Mouse (Mus musculus) neural tube, embryonic 11.5 days (tissue): ENCODE measurements at regions not wholly inside any gene's neighbourhood (a gene's known extent, or its start where the extent isn't known, plus 50 kb on each side); places are given as distances from the start of the nearest gene placed in this dataset.

Source experiments
- ATAC-seq: fragments of 200-750 bp; cut with Nextera tagmentation; 2 replicates; pipeline ENCODE4 v1.8.0; 2017; ENCODE audit warnings: moderate number of reproducible peaks, mild to moderate bottlenecking, moderate TSS enrichment, moderate library complexity; ENCODE audit not compliant: insufficient read depth, low FRiP score, low TSS enrichment
- DNase-seq: peaks from one replicate; pipeline ENCODE4 v3.0.0-alpha.2; 2015; ENCODE audit warnings: low spot score
- H3K27ac ChIP-seq: fragments of 300-500 bp; sonication (generic); 2 replicates; pipeline ENCODE4 v1.5.1; 2014; ENCODE audit warnings: low read depth, mild to moderate bottlenecking, low read length
- H3K27me3 ChIP-seq: fragments of 300-500 bp; sonication (generic); 2 replicates; pipeline ENCODE4 v1.6.1; 2014; ENCODE audit warnings: mild to moderate bottlenecking, low read length, mixed read lengths; ENCODE audit not compliant: control insufficient read depth, insufficient read depth
- H3K36me3 ChIP-seq: fragments of 300-500 bp; sonication (generic); 2 replicates; pipeline ENCODE4 v1.6.1; 2014; ENCODE audit warnings: mild to moderate bottlenecking, low read length, moderate library complexity, mixed read lengths; ENCODE audit not compliant: control insufficient read depth, insufficient read depth
- H3K4me1 ChIP-seq: fragments of 300-500 bp; sonication (generic); 2 replicates; pipeline ENCODE4 v1.6.1; 2014; ENCODE audit warnings: low read length, mixed read lengths; ENCODE audit not compliant: control insufficient read depth, insufficient read depth
- H3K4me2 ChIP-seq: fragments of 300-500 bp; sonication (generic); 2 replicates; pipeline ENCODE4 v1.6.1; 2014; ENCODE audit warnings: low read depth, mild to moderate bottlenecking, moderate library complexity
- H3K4me3 ChIP-seq: fragments of 300-500 bp; sonication (generic); 2 replicates; pipeline ENCODE4 v1.5.1; 2014; ENCODE audit warnings: low read depth, low read length
- H3K9ac ChIP-seq: fragments of 300-500 bp; sonication (generic); 2 replicates; pipeline ENCODE4 v1.6.1; 2014; ENCODE audit warnings: mild to moderate bottlenecking, low read length
- H3K9me3 ChIP-seq: fragments of 300-500 bp; sonication (generic); 2 replicates; pipeline ENCODE4 v1.6.1; 2016; ENCODE audit warnings: low read length; ENCODE audit not compliant: control insufficient read depth
- WGBS: fragments of 180-500 bp; shearing (Covaris S2); extraction: QIAGEN DNeasy Blood & Tissue Kit; methylation state at CpG from one replicate; pipeline ENCODE4 v1.1.7; 2014; 5-methylcytosine and 5-hydroxymethylcytosine counted together

- Histone ChIP-seq H3K4me1 (peaks cover 35% of the 10 kb centered on the region), H3K9ac (no peak overlapping the region), H3K9me3 (no peaks in the 10 kb centered on the region), H3K27ac (no peak overlapping the region), H3K27me3 (peaks cover 25% of the 10 kb centered on the region), H3K4me3 (no peak overlapping the region), H3K36me3 (no peaks in the 10 kb centered on the region), H3K4me2 (no peak overlapping the region)
- no peak for DNase-seq
- no peak for ATAC-seq
- 26% methylated on average over 7 of the region's 7 CpGs for WGBS
Measured at GRCm38 (mm10) chr11:117413133-117413532, 71.0 kb upstream of the Gm11733 start.

GRCm38 (mm10) chr11:117413942-117414705 is 70.0 kb upstream of the Gm11733 start:
- Histone ChIP-seq H3K4me2 (no peak overlapping the region), H3K36me3 (no peaks in the 10 kb centered on the region), H3K27ac (no peak overlapping the region), H3K9ac (no peak overlapping the region), H3K27me3 (peaks cover 24% of the 10 kb centered on the region), H3K4me1 (peaks cover 34% of the 10 kb centered on the region), H3K4me3 (no peak overlapping the region), H3K9me3 (no peaks in the 10 kb centered on the region)
- DNase-seq, result no peak
- WGBS, result 11% methylated on average over 11 of the region's 11 CpGs
- ATAC-seq, result no peak

- Histone ChIP-seq H3K9ac (no peak overlapping the region), H3K27me3 (peaks cover 21% of the 10 kb centered on the region), H3K36me3 (no peaks in the 10 kb centered on the region), H3K9me3 (no peaks in the 10 kb centered on the region), H3K27ac (no peak overlapping the region), H3K4me2 (peak overlapping the region; percentile 38), H3K4me3 (peak overlapping the region; percentile 17; the same call in 1 of the 2 replicates), H3K4me1 (peaks cover 28% of the 10 kb centered on the region)
- no peak for ATAC-seq
- under 1% methylated on average over 18 of the region's 21 CpGs for WGBS
- peak; percentile 68 for DNase-seq
Measured at GRCm38 (mm10) chr11:117414871-117415323, 69.3 kb upstream of the Gm11733 start.

GRCm38 (mm10) chr11:117415466-117415865 is 68.7 kb upstream of the Gm11733 start:
- H3K27me3 ChIP-seq, result peaks cover 21% of the 10 kb centered on the region
- DNase-seq (no peak), ATAC-seq (no peak)
- H3K4me1 ChIP-seq, result peaks cover 25% of the 10 kb centered on the region
- H3K36me3 ChIP-seq, result no peaks in the 10 kb centered on the region
- H3K9ac ChIP-seq, result no peak overlapping the region
- under 1% methylated on average over 14 of the region's 14 CpGs for WGBS
- H3K4me2 ChIP-seq, result peak overlapping the region; percentile 4; the same call in 1 of the 2 replicates
- H3K9me3 ChIP-seq, result no peaks in the 10 kb centered on the region
- H3K27ac ChIP-seq, result no peak overlapping the region
- H3K4me3 ChIP-seq, result no peak overlapping the region

GRCm38 (mm10) chr11:117415955-117416354 is 68.2 kb upstream of the Gm11733 start:
- peaks cover 25% of the 10 kb centered on the region for H3K4me1 ChIP-seq
- ATAC-seq (no peak), DNase-seq (peak; percentile 56)
- H3K27ac ChIP-seq, result no peak overlapping the region
- no peaks in the 10 kb centered on the region for H3K9me3 ChIP-seq
- WGBS, result 6% methylated on average over 13 of the region's 13 CpGs
- H3K36me3 ChIP-seq, result no peaks in the 10 kb centered on the region
- peaks cover 21% of the 10 kb centered on the region for H3K27me3 ChIP-seq
- H3K9ac ChIP-seq, result no peak overlapping the region
- H3K4me2 ChIP-seq, result no peak overlapping the region; the same call in 1 of the 2 replicates
- no peak overlapping the region for H3K4me3 ChIP-seq

GRCm38 (mm10) chr11:117416984-117417670 is 67.0 kb upstream of the Gm11733 start:
- peaks cover 21% of the 10 kb centered on the region for H3K27me3 ChIP-seq
- no peak overlapping the region for H3K4me2 ChIP-seq
- WGBS, result 57% methylated on average over 8 of the region's 8 CpGs
- H3K9me3 ChIP-seq, result no peaks in the 10 kb centered on the region
- DNase-seq (no peak), ATAC-seq (no peak)
- peaks cover 25% of the 10 kb centered on the region for H3K4me1 ChIP-seq
- H3K36me3 ChIP-seq, result no peaks in the 10 kb centered on the region
- H3K9ac ChIP-seq, result no peak overlapping the region
- H3K27ac ChIP-seq, result no peak overlapping the region
- H3K4me3 ChIP-seq, result no peak overlapping the region

GRCm38 (mm10) chr11:117417959-117418574 is 66.1 kb upstream of the Gm11733 start:
- no peak overlapping the region for H3K4me3 ChIP-seq
- WGBS, result 41% methylated on average over 9 of the region's 9 CpGs
- H3K4me1 ChIP-seq, result peaks cover 25% of the 10 kb centered on the region
- no peak overlapping the region for H3K27ac ChIP-seq
- no peaks in the 10 kb centered on the region for H3K36me3 ChIP-seq
- peaks cover 18% of the 10 kb centered on the region for H3K27me3 ChIP-seq
- no peaks in the 10 kb centered on the region for H3K9me3 ChIP-seq
- no peak overlapping the region for H3K9ac ChIP-seq
- H3K4me2 ChIP-seq, result no peak overlapping the region
- DNase-seq (no peak), ATAC-seq (no peak)

GRCm38 (mm10) chr11:117418939-117419338 is 65.2 kb upstream of the Gm11733 start:
- Histone ChIP-seq H3K9me3 (no peaks in the 10 kb centered on the region), H3K27ac (no peak overlapping the region), H3K9ac (no peak overlapping the region), H3K27me3 (peaks cover 13% of the 10 kb centered on the region), H3K36me3 (no peaks in the 10 kb centered on the region), H3K4me2 (no peak overlapping the region), H3K4me3 (no peak overlapping the region), H3K4me1 (peaks cover 22% of the 10 kb centered on the region)
- ATAC-seq, result no peak
- 65% methylated on average over 3 of the region's 3 CpGs for WGBS
- no peak for DNase-seq
